Mouse (Mus musculus): ENCODE results near the gene Lrch3.
"Not testable (repeated sequence)": the region's sequence is repeated elsewhere in the genome, so short reads cannot be mapped to it uniquely, and the experiment has no call there.

Lrch3 gene

GRCm38 (mm10) chr16:32915292-32916068, 1.6 kb downstream of the Lrch3 start:
- no peak for DNase-seq (ENCODE audit: low spot score)

GRCm38 (mm10) chr16:32926629-32927028, 12.7 kb downstream of the Lrch3 start:
- DNase-seq (ENCODE audit: low spot score), result not testable (repeated sequence)

- no peak for DNase-seq (ENCODE audit: low spot score)
Observed at GRCm38 (mm10) chr16:32927044-32927443, 13.1 kb downstream of the Lrch3 start.

GRCm38 (mm10) chr16:32929918-32930317, 16.0 kb downstream of the Lrch3 start:
- no peak for DNase-seq (ENCODE audit: low spot score)

- DNase-seq (ENCODE audit: low spot score), result no peak
Observed at GRCm38 (mm10) chr16:32934470-32934869, 20.6 kb downstream of the Lrch3 start.

- DNase-seq (ENCODE audit: low spot score), result no peak
Observed at GRCm38 (mm10) chr16:32935088-32935487, 21.2 kb downstream of the Lrch3 start.

- no peak for DNase-seq (ENCODE audit: low spot score)
Observed at GRCm38 (mm10) chr16:32937358-32937757, 23.5 kb downstream of the Lrch3 start.

- not testable (repeated sequence) for DNase-seq (ENCODE audit: low spot score)
Observed at GRCm38 (mm10) chr16:32939301-32939700, 25.4 kb downstream of the Lrch3 start.

- not testable (repeated sequence) for DNase-seq (ENCODE audit: low spot score)
Observed at GRCm38 (mm10) chr16:32939716-32940115, 25.8 kb downstream of the Lrch3 start.

GRCm38 (mm10) chr16:32941226-32941625, 27.3 kb downstream of the Lrch3 start:
- DNase-seq (ENCODE audit: low spot score), result not testable (repeated sequence)

- no peak for DNase-seq (ENCODE audit: low spot score)
Observed at GRCm38 (mm10) chr16:32942694-32943093, 28.8 kb downstream of the Lrch3 start.

GRCm38 (mm10) chr16:32945379-32945778, 31.5 kb downstream of the Lrch3 start:
- DNase-seq (ENCODE audit: low spot score), result no peak

GRCm38 (mm10) chr16:32948016-32948415, 34.1 kb downstream of the Lrch3 start:
- no peak for DNase-seq (ENCODE audit: low spot score)

- no peak for DNase-seq (ENCODE audit: low spot score)
Observed at GRCm38 (mm10) chr16:32948656-32949055, 34.8 kb downstream of the Lrch3 start.

- DNase-seq (ENCODE audit: low spot score), result no peak
Observed at GRCm38 (mm10) chr16:32949281-32949680, 35.4 kb downstream of the Lrch3 start.

- no peak for DNase-seq (ENCODE audit: low spot score)
Observed at GRCm38 (mm10) chr16:32951074-32951473, 37.2 kb downstream of the Lrch3 start.

GRCm38 (mm10) chr16:32953806-32954205, 39.9 kb downstream of the Lrch3 start:
- no peak for DNase-seq (ENCODE audit: low spot score)

GRCm38 (mm10) chr16:32954304-32954703, 40.4 kb downstream of the Lrch3 start:
- no peak for DNase-seq (ENCODE audit: low spot score)

GRCm38 (mm10) chr16:32956889-32957288, 43.0 kb downstream of the Lrch3 start:
- no peak for DNase-seq (ENCODE audit: low spot score)

- DNase-seq (ENCODE audit: low spot score), result no peak
Observed at GRCm38 (mm10) chr16:32972535-32972934, 58.6 kb downstream of the Lrch3 start.

GRCm38 (mm10) chr16:32973047-32973446, 59.1 kb downstream of the Lrch3 start:
- no peak for DNase-seq (ENCODE audit: low spot score)

GRCm38 (mm10) chr16:32980227-32980626, 66.3 kb downstream of the Lrch3 start:
- no peak for DNase-seq (ENCODE audit: low spot score)

- DNase-seq (ENCODE audit: low spot score), result no peak
Observed at GRCm38 (mm10) chr16:32981405-32981804, 67.5 kb downstream of the Lrch3 start.

- DNase-seq (ENCODE audit: low spot score), result no peak
Observed at GRCm38 (mm10) chr16:32984631-32985030, 70.7 kb downstream of the Lrch3 start.
